Mouse (Mus musculus) stomach, postnatal 0 days (tissue): ENCODE results near the gene Bmpr2.

Experiments used
- CTCF ChIP-seq: IDR thresholded peaks from 2 replicates; pipeline ENCODE4 v1.5.1; 2016; ENCODE audit warnings: antibody characterized with exemption, low read depth, mild to moderate bottlenecking, moderate library complexity
- EP300 ChIP-seq: optimal IDR thresholded peaks from 2 replicates; pipeline ENCODE3; 2016; ENCODE audit warnings: antibody characterized with exemption

- no peak for TF ChIP-seq CTCF
- no peak for TF ChIP-seq EP300
Observed at GRCm38 (mm10) chr1:59927131-59927680, 164.0 kb downstream of the Bmpr2 start.
